Mouse (Mus musculus): ENCODE data around the gene Vill.

The Vill gene

DNA sequence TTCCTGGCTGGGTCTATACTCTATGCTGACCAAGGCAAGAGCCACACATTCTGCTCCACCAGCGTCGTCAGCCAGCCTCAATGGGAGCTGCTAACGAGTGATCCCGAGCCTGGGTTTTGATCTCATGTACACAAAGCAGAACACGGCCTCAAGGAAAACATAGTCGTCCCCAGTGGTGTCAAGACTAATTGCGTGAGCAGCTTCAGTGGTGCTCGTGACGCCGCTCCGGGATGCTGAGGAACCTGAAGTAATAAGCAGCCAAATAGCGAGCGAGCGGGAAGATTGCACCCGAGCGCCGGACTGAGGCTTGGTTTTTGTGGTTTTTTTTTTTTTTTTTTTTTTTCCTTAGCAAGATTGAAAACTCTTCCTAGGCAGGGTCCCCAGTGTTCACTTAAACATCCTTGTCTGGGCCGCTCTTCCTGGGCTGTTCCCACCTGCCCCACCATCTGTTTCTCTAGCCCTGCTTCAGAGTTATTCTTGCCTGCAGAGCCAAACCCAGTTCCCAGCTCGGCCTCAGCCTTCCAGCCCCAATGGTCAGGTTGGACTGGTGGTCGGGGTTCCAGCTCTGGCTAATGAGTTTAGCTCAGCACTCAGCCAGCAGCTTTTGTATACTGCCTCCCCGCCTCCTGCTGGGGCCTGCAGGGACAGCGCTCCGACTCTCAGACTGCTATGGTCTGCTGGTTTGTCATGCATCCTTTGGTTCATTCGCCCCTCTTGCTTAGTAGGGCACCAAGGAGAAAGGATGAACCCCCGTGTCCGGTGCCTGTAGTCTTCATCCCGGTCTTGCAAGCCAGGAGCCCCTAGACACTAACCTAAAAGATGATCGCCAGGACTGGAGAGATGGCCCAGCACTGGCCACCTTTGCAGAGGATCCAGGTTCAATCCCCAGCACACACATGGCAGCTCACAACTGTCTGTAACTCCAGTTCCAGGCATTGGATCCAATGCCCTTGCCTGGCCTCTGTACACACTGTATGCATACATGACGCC is 17.6 kb upstream of the Vill start:
- DNase-seq, result peak; percentile 47 to 60

DNA sequence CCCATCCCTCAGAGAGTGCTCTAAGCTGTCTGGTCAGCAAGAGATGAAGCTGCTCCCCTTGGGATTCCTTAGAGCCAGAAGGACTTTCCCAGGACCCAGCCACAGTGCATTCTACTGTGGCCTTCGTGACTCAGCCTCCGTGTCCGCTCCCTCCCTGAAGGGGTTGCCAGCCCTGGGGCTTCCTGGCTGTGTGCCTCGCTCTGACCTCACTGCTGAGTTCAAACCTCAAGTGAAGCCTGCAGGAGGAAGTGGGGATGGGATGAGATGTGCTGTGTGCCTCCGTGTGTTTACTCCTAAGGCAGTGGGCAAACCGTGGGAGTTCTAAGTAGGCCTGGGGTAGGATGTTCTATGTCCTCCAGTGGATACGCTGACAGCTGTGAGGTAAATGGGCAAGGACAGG is 16.7 kb upstream of the Vill start:
- DNase-seq, result peak; percentile 55 to 62

DNA sequence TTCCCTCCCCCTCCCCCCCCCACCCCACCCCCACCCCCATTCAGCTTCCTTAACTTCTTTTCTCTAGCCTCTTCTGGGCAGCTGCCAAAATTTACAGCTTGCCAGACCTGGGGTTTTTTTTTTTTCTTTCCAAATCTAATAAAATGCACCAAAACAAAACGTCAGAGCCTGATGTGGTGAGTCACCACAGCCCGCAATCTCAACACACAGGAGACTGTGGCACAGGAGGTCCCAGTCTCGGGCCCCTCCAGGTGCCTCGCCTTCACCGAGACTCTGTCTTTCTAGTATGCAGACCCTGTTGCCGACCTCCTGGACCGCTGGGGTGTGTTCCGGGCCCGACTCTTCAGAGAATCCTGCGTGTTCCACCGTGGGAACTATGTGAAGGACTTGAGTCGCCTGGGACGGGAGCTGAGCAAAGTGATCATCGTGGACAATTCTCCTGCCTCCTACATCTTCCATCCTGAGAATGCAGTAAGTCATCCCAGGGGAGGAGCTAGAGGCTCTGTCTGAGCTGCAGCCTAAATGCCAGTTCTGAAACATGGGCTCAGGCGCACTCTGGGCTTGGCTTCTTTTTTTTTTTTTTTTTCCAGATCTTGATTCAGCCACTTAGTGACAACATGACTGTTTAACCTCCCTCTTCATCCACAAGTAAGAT is 15.4 kb upstream of the Vill start:
- DNase-seq, result no peak

DNA sequence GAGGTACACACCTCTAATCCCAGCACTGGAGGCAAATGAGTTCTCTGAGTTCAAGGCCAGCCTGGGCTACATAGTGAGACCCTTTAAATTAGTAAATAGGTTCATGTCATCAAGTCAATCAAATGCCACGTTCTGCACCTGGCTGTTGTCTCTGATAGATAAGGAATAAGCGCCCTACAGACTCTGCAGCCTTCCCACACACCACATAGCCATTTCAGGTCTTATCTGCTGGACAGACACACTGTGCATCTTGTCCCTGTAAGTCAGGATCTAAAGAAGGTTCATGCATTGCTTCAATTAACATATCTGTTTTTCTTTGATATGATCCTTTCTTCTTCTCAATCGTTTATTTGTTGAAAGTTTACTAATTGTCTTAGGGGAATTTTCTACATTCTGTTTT is 14.0 kb upstream of the Vill start:
- no peak for DNase-seq

DNA sequence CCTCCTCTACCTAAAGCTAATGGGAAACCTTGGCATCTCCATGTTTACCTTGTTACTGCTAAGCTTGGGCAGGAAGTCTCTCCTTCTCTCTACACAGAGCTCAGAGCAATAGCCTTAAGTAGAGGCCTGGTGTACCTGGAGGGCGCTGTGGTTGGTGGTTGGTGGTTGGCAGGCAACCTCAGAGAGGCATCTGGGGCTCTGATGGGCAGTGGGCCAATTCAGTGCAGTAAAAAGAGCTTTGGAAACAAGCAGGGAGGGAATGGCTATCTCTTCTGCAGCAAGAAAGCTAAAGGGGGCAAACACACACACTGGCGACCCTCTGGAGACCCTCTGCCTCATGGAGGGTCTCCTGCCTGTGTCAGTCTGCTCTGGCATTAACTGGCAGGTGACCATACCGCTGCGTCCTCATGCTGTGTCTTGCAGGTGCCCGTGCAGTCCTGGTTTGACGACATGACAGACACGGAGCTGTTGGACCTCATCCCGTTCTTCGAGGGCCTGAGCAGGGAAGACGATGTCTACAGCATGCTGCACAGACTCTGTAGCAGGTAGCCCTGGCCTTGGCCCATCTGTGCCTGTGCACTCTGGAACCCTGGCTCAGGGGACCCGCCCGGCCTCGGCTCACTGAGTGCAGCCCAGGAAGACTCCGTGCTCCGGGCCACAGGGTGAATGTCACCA is 12.3 kb upstream of the Vill start:
- DNase-seq, result peak; percentile 71 to 79

DNA sequence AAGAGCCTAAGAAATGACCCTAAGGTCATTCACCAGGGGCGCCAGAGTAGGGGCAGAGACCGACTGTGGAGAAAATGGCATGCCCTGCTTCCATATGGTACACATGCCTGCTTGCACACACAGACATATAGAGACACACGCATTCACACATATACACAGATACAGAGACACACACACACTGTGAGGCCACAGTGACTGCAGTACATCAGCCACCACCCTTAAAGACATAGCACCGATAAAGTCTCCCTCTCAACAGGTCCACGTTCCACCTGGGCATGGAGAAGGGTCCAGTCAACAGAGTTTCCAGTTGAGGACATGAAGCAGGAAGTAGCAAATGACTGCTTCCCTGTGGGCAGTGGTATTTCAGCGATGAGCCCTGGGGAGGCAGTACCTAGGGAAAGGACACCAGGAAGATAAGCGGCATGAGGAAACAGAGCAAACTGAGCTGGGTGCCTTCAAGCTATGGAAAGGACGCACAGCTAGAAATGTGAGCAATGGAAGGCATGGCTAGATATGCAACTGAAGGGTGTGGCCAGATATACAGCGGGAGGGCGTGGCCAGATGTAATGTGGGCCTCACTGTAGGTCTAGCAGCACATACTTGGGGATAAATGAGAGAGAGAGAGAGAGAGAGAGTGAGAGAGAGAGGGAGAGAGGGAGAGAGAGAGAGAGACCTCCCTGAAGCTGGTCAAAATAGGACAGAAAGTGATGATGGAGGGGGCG is 4.2 kb upstream of the Vill start:
- DNase-seq, result no peak

DNA sequence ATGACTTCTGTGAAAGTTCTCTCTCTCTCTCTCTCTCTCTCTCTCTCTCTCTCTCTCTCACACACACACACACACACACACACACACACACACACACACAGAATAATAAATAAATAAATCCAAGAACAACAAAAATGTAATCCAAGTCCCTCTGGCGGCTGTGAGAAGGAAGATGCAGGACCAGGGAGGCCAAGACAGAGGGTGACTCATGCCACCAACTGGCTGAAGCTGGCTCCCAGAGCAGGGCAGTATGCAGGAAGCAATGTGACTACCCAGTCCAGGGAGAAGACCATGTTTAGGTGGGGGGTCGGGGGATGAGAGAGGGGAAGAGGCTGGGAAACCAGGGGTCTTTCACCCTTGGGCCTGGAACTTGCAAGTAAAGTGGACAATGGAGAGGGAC is 1.4 kb upstream of the Vill start:
- no peak for DNase-seq

DNA sequence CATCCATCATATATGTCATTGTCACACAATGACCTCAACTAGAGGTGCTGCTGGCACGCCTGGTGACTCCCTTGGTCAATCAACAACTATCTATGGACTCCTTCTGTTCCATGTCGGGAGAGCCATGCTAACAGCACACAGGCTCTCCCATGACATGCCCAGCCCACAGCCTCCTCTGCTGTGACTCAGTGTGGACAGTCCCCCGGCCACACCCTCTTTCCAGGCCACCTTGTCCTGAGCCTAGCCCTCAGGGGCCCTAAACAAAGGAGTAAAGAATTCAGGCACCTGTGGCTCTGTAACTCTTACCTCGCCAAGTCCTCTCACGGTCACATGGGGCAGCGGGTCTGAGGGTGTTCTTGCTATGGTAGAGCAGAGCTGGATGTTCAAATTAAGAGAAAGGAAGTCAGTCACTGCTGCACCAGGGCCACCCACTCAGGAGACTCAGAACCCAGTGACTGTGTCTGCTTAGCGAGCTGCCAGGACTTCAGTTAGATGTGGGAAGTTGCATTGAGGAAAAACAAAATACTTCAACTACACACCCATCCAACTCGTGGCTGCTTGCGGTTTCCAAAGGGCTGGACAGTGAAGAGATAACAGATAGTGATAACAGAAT is 1.5 kb downstream of the Vill start:
- DNase-seq, result no peak

DNA sequence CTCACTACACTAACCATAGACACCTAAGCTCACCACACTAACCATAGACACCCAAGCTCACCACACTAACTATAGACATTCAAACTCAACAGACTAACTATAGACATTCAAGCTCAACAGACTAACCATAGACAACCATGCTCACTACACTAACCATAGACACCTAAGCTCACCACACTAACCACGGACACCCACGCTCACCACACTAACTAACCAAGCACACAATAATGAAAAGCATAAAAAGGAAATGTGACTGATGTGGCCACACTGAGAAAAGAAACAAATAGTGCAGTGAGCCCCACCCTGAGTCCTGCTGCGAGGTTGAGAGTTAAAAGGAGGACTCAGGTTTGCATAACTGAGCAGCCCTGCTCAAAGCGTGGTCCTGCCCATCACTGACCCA is 2.8 kb downstream of the Vill start:
- no peak for DNase-seq

DNA sequence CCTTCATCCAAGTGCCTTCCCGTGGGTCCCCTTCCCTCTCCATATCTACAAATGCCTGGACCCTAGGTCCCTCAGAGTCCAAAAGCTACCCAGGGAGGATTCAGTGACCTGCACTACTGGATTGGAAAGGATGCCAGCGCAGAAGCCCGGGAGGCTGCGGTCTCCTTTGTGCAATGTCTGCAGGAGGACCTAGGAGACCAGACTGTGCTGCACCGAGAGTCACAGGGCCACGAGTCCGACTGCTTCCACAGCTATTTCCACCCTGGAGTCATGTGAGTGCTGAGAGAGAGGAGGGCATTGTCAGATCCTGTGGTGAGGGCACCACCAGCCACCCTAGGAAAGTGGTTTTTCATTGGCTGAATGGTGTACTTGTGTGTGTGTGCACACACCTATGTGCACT is 5.7 kb downstream of the Vill start:
- DNase-seq, result no peak

DNA sequence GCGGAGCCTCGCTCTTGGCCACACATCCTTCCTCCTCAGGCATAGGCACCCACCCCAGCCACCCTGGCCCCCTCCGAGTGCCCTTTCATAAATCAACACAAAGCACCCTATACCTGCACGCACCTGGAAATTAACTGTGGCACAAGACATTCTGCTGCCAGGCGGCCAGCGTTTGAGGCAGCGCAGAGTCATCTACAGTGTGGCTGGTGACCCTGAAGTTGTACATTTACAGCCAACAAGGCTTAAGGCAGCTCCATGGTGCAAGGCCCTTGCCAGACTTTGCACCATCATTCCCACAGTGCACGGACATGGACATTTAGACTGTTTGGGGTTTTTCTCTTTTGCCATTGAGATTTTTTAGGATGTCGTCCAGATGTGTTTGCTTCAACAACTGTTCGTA is 8.1 kb downstream of the Vill start:
- DNase-seq, result no peak

DNA sequence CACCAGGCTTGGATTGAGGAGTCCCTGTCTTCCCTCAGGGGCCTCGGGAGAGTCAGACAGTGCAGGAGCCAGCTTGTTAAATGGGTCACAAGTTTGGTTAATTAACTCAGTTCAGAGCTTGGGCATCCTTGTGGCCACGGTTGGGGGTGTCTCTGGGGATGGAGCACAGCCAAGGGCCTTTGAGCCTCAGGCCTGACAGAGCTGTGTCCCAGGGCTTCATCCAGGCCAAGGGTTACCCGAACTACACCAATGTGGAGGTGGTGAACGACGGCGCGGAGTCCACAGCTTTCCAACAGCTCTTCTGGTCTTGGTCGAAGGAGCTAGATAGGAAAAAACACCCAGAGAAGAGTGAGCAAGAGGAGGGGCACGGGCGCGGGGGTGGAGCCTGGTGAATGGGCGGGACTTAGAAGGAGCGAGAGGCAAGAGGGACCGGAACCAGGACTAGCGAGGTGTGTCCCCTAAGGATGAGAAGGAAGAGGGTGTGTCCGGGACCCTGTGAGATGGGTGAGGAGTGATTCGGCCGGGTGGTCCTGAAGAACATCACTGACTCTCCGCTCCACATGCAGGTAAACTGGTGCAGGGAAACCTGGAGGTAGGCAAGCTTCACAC is 10.6 kb downstream of the Vill start:
- peak in 1 of 2 experiments; percentile 32 for DNase-seq

DNA sequence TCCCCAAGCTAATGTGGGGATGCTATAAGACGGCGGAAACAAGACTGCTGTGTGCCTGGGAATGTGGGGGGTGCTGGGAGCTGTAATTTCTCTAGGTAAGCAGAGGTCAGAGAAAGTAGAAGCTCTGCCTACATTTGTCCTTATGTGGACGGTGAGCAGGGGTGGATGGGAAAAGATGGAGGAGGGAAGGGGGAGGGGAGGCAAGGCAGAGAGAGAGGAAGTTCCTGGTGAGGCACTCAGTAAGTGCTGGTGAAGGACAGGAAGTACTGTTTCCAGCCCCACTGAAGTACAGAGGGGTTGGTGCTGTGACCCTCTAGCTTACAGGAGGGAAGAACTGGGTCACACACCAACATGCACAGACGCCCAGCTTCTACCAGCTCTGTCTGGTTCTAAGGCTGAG is 11.7 kb downstream of the Vill start:
- no peak for DNase-seq

DNA sequence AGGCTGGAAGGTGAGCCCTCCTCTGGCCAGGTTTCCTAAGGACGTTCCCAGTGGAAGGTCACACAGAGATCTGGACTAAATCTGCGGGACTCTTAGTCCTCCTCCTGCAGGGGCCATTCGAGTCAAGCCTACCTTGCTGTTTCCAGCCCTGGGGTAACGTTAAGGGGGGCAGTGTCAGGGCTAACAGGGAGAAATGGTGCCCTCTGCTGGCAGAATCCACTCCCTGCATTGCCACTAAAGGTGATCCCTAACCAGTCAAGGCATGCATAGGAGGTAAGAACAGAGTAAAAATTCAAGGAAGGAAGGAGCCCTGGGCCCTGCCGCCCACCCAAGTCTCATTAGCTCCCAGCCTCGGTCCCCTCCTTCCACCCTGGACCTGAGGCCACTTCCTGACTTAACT is 15.0 kb downstream of the Vill start:
- peak; percentile 91 to 92 for DNase-seq

DNA sequence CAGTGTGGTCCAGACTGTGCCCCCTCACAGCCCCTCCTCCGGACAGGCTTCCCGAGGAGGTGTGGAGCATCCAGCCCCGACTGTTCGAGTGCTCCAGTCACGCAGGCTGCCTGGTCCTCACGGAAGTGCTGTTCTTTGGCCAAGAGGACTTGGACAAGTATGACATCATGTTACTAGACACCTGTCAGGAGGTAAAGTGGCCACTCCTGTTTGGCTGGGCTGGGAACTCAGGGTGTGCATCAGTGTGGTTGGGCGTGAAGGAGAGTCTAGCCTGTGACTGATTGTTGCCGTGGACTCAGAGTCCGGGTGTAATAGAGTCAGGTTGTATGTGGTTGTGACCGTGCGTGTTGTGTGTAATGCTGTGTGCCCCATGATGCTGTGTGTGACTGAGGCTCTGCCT is 15.7 kb downstream of the Vill start:
- no peak for DNase-seq

DNA sequence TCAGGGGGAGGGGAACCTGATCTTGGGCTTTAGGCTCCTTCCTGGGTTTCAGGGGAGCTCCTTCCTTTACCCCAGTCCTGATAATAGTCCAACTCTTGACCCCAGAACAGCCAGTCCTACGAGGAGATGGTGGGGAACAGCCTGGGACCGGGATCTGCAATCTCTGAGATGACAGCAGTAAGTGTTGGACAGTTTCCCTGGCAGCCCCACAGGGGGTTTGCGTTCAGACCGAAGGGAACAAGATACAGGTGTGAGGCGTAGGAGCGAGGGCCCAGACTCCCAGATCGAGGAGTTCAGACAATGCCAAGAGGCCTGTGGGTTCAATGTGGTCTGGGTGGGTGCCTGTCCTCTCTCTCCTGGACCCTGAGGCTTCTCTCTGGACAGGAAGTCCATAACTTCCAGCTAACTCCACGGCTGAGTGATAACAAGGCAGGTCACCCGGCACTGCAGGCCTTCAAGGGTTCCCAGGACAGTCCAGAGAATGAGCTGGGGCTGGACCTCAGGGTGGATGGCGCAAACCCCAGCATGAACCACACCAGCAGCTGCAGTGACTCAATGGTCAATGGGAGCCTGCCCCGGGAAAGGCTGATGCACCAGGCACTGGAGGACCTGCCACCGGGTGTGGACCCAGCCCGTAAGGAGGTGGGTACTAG is 17.7 kb downstream of the Vill start:
- DNase-seq, result peak in 1 of 2 experiments; percentile 59

DNA sequence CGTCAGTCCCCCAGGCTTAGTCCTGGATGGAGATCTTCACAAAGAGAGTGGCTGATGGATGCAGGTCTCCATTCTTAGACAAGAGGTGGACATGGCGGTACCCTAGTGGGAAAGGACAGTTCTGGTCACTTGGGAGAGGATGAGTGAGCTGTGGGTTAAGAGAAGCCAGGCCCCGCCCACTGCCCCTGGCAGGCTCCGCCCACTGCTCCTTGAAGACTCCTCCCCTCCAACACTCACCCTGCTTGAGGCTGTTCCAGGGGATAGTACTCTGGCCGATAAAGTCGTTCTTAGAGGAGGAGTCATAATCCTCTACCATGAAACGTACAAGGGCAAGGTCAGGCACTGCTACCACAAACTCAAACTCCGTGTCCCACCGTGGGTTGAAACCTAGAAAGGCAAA is 19.2 kb downstream of the Vill start:
- DNase-seq, result no peak

DNA sequence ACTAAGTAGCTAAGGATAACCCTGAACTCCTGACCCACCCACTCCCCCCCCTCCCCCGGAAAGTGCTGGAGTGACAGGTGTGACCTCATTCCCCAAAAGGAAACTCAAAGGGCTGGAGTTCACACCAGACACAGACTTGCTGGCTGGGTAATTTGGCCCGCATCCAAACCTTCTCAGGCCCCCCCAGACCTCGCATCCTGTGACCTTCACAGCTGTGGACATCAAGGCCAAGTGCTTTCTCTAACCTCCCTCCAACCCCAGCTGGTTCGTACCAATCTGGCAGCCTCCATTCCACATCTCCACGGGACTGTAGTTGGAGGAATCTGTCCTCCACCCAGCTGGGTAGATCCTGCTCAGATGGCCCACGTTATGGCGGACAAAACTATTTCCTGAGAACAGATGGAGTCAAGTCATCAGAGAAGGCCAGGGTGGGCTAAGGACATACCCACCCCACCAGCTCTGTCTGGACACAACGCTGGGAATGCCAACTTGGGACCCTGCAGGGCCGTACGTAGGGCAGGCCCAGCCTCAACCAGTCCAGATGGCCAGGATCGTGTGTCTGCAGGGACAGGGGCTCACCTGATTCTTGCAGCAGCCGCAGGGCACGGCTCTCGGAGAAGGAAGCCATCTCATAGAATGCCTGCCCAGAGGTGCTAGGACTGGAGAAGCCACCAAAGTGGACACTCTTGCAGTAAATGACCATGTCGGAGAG is 20.8 kb downstream of the Vill start:
- DNase-seq, result peak; percentile 39 to 68

DNA sequence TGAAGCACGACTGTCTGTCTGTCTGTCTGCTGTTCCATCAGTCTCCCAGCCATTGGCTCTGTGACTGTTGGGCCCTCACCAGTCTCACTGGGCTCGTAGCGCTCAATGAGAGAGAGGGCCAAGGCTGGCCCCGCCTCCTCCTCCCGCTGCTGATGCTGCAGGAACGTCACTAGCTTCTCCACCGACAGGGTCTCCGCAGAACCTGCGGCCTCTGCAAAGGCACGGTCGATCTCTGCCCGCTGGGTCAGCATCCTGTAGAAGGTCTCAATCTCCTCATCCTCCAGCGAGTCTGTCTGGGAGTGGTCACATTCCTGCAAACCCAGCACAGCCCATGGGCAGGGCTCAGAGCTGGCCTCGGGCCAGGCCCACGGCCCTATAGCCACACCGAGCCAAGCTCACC is 23.1 kb downstream of the Vill start:
- no peak for DNase-seq

DNA sequence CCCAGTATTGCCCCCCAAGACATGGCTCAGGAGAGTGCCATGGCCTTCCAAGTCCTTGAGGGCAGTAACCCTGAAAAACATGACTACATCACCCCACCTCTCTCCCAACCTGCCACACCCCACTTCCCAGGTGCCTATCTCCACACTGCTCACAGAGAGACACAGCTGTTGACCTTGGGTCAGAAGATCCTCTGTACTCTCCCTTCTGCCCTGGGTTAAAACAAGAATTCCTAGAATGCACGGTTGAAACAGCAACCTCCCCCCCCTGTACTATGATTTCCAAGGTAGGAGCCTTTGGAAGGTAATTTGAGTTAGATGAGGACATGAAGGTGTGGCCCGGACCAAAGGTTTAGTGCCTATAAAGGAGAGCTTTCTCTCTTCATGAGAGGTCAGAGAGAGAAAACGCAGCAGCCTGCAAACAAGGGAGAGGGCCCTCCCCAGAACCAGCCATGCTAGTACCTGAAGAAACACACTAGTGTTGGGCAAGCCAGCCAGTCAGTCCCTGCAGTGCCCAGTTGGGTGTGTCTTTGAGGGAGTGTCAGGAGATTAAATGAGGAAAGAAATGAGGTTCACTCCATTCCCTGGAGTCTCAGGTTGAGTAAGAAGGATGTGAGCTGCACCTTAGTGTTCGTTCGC is 27.6 kb downstream of the Vill start:
- no peak for DNase-seq
